Mouse (Mus musculus) cerebellum, adult 2 months (tissue): ENCODE measurements around the gene Sirt1. TPM values are rescaled to one million over a fixed set of nuclear protein-coding genes. Genes with fewer than 3 reads are reported as not detected.

Experiments used
- DNase-seq, 2 experiments: peaks; one replicate each; pipeline ENCODE4 v3.0.0; 2021
- H3K27ac ChIP-seq: fragments of 200-500 bp; 2 replicates; pipeline ENCODE4 v1.5.1; 2012; ENCODE audit warnings: low read length, control low read depth, inconsistent platforms; ENCODE audit not compliant: insufficient read depth
- H3K27me3 ChIP-seq: fragments of 200-500 bp; 2 replicates; pipeline ENCODE4 v1.6.1; 2012; ENCODE audit warnings: inconsistent platforms, mild to moderate bottlenecking, low read length, moderate library complexity; ENCODE audit not compliant: control insufficient read depth, insufficient read depth
- H3K4me1 ChIP-seq: fragments of 200-500 bp; 2 replicates; pipeline ENCODE4 v1.6.1; 2011; ENCODE audit warnings: low read length; ENCODE audit not compliant: control insufficient read depth, insufficient read depth
- H3K4me3 ChIP-seq: fragments of 200-500 bp; replicated peaks from 2 replicates; pipeline ENCODE3; 2011; ENCODE audit warnings: mild to moderate bottlenecking, low read depth, low read length, control low read depth; ENCODE audit not compliant: insufficient read depth
- CTCF ChIP-seq: fragments of 200-500 bp; IDR thresholded peaks from 2 replicates; pipeline ENCODE4 v1.5.1; 2011; ENCODE audit warnings: low read depth, mild to moderate bottlenecking, control low read depth, low read length, moderate library complexity, borderline replicate concordance; ENCODE audit not compliant: insufficient read depth
- POLR2A ChIP-seq: fragments of 200-500 bp; IDR thresholded peaks from 2 replicates; pipeline ENCODE4 v1.6.1; 2011; ENCODE audit warnings: low read length, control low read depth, borderline replicate concordance; ENCODE audit not compliant: insufficient read depth
- WGBS: fragments of 180-500 bp; shearing (Covaris S2); methylation state at CpG from one replicate; pipeline ENCODE4 v1.1.7; 2018; 5-methylcytosine and 5-hydroxymethylcytosine counted together
- polyA plus RNA-seq: library from polyadenylated mRNA; depleted of rRNA; stranded (reverse); fragments of >200 nt; gene quantifications from 2 replicates; pipeline ENCODE4 v1.2.3, GENCODE M21; 2012; rRNA removed

Gene Sirt1
- polyA plus RNA-seq = 15.3 and 17.2 TPM in 2 replicates

DNA sequence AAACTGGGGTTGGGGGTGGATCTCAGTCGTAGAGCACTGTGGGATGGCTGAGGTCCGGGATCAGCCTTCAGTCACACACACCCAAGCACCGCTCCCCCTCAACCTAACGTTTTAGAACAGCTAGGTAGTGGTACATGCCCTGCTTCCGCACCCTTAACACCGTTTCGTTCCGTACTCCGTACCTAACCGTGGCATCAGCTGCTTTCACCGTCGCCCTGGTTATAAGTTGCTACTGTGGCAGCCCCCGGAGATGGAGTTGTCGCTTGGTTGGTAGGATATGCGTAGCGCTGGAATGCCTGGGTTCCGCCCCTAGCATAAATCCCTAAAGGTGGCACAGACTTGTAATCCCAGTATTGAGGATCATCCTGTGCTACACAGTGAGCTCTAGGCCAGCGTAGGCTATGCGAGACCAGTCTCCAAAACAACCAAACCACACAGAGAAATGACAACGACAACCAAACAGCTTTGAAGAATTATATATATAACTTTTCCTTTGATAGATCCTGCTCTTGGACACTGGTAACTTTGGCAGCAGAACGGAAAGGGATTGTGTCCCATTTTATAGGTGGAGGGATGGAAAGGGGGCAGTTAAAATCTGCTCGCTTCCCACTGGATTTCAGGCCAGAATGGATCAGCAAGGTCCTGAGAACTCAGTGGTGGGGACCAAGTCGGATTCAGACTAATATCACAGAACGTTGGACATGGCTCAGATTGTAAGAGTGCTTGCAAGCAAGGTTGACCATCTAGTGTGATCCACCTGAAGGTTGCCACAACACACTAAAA is at the start of gene Sirt1:
TSS of gene Sirt1 (minus strand) at position 207 of the 783 bp plus-strand sequence.
- peak; percentile 31 to 46 for DNase-seq
- Histone ChIP-seq H3K4me1 (no peaks in the 10 kb centered on the region), H3K4me3 (peak within 1 kb of the TSS; percentile 90), H3K27ac (peak within 1 kb of the TSS; percentile 63), H3K27me3 (no peaks in the 10 kb centered on the region)
- TF ChIP-seq CTCF = no peak
- 0 out of 2 replicates have a peak, but pooled peaks have one; percentile 9 for TF ChIP-seq POLR2A
- 4% methylated on average over 24 of the region's 24 CpGs for WGBS

DNA sequence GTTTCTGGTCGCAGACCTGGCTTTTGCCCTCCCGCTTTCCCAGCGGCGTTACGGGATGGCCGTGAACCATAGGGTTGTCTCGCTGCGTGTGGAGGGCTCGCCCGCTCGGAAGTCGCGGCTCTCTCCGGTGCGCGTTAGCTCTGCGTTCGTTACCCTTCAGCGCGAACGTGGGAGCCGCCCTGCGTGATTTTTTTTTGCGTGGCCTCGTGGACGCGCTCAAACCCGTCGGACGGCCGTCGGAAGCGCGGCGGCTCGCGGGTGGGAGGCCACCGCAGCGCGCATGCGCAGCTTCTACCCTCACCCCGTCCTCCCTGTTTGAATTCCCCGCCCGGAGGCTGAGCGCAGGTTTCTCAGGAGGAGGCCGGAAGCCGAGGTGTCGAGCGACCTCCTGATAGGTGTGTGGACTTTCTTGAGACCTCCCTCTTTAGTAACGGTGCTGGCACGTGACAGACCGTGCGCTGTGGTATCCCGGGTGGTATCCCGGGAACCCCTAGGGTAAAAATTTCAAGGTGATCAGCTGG is 48.3 kb upstream of the Sirt1 start, which contains the start of gene Ctnna3:
TSS of gene Ctnna3 (plus strand) at position 314 of the 521 bp plus-strand sequence.
- WGBS = under 1% methylated on average over 55 of the region's 55 CpGs
- Histone ChIP-seq H3K27ac (no peak within 1 kb of the TSS), H3K4me1 (no peaks in the 10 kb centered on the region), H3K4me3 (peak within 1 kb of the TSS; percentile 70), H3K27me3 (no peaks in the 10 kb centered on the region)
- TF ChIP-seq CTCF (no peak), POLR2A (no peak)
- peak; percentile 88 to 91 for DNase-seq

DNA sequence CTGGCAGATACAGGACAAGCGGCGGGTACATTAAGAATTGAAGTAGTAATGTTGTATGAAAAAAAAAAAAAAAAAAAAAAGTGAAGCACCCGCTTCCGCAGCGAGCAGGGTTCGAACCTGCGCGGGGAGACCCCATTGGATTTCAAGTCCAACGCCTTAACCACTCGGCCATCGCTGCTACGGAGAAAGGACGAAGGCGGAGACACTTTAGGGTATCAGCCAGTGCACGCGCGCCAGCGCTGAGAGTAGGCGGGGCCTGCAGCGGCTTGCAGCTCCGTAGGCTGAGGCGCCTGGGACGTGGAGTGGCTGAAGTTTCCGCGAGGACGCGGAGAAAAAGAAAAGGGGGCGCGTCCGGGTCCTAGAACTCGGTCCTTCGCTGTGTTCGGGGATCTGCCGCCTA is 47.9 kb upstream of the Sirt1 start:
- peak; percentile 95 to 100 for DNase-seq
- no peaks in the 10 kb centered on the region for H3K27me3 ChIP-seq
- under 1% methylated on average over 34 of the region's 34 CpGs for WGBS
- peak overlapping the region; percentile 70 for H3K4me3 ChIP-seq
- no peak overlapping the region for H3K27ac ChIP-seq
- TF ChIP-seq POLR2A (no peak), CTCF (no peak)
- H3K4me1 ChIP-seq = no peaks in the 10 kb centered on the region

DNA sequence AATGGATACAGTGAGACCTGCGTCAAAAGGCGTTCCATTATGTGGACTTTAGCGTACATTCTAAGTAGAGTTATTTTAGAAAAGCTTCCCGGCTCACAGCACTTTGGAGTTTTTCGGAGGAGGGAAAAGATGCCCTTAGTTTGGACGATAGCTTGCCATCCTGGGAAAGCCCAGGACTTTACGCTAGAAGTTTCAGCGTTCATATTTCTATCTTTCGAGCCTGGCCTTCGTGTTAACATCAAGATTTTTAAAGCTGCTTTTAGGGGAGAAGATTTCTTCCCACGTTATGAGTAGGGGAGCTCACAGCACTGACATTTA is 47.5 kb upstream of the Sirt1 start:
- TF ChIP-seq CTCF (no peak), POLR2A (no peak)
- WGBS = under 1% methylated on average over 11 of the region's 11 CpGs
- H3K4me1 ChIP-seq = no peaks in the 10 kb centered on the region
- no peak for DNase-seq
- H3K4me3 ChIP-seq = peak overlapping the region; percentile 70
- no peak overlapping the region for H3K27ac ChIP-seq
- no peaks in the 10 kb centered on the region for H3K27me3 ChIP-seq

DNA sequence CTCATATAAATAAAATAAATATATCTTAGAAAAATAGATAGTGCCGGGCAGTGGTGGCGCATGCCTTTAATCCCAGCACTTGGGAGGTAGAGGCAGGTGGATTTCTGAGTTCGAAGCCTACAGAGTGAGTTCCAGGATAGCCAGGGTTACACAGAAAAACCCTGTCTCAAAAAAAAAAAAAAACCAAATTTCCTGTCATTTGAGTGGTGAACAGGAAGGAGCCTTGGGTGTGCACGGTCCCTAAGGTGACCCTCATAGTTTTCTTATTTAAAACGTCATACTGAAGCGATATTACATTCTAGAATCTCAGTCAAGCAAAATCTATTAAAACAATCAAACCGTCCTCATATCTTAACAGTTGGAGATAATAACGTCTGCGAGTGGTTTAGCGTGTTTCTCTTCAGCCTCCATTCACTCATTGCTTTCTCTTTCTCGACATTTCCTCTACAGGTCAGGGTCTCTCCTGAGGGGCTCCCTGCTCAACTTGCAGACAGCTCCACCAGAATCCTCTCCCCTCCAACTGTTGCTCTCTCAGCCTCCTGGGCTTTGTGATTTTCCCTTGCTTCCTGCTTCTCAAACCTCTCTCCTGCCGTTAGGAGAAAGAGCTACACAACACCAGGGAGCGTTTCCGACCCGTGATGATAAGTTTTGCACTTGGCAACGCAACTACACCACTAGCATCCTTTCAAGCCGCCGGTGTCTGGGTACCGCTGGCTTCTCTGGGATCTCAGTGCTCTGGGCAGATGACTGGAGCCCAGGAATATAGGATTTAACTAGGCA is 46.9 kb upstream of the Sirt1 start:
- DNase-seq = peak; percentile 46 to 47
- TF ChIP-seq POLR2A (no peak), CTCF (no peak)
- H3K27me3 ChIP-seq = no peaks in the 10 kb centered on the region
- 19% methylated on average over 19 of the region's 19 CpGs for WGBS
- no peaks in the 10 kb centered on the region for H3K4me1 ChIP-seq
- no peak overlapping the region for H3K27ac ChIP-seq
- peak overlapping the region; percentile 70 for H3K4me3 ChIP-seq

DNA sequence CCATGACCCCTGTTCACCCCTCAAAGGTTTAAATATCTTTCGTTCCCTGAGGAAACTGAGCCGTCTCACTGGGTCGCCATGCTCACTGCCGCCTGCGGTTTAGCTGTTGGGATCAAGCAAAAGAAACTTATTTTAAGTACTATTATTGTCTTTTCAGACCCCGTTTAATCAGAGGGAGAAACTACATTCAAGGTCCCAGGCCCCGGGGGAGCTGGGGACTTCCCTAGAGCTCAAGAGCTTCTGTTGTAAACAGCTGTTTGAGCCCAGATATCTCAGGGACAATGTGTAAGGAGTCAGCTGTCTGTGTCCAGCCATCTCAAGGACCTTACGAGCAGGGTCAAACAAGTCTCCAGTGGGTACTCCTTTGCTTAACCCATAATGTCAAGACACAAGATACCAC is 45.6 kb upstream of the Sirt1 start:
- no peaks in the 10 kb centered on the region for H3K27me3 ChIP-seq
- TF ChIP-seq POLR2A = no peak
- no peak for TF ChIP-seq CTCF
- no peak overlapping the region for H3K27ac ChIP-seq
- H3K4me1 ChIP-seq = no peaks in the 10 kb centered on the region
- 89% methylated on average over 8 of the region's 8 CpGs for WGBS
- DNase-seq = no peak
- H3K4me3 ChIP-seq = no peak overlapping the region

DNA sequence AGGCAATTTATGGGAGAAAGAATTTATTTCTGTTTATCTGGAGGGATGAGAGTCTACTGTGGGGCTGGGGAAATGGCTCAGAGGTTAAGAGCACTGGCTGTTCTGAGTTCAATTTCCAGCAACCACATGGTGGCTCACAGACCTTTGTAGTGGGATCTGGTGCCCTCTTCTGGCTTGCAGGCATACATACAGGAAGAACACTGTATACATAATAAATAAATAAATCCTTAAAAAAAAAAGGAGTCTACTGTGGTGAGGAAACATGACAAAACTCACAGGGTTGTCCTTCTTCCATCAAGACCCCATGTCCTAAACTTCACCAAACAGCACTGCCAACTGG is 42.9 kb upstream of the Sirt1 start:
- Histone ChIP-seq H3K4me1 (no peaks in the 10 kb centered on the region), H3K4me3 (no peak overlapping the region), H3K27me3 (no peaks in the 10 kb centered on the region), H3K27ac (no peak overlapping the region)
- peak; percentile 40 to 51 for DNase-seq
- TF ChIP-seq POLR2A (no peak), CTCF (peak; percentile 48; the same call in 1 of the 2 replicates)
